Mouse (Mus musculus): ENCODE measurements around the gene Lactb. TPM values are rescaled to one million over a fixed set of nuclear protein-coding genes. Genes with fewer than 3 reads are reported as not detected.

Gene Lactb
- polyA plus RNA-seq, 1 experiment from 2014 or later: 11.2 TPM

DNA sequence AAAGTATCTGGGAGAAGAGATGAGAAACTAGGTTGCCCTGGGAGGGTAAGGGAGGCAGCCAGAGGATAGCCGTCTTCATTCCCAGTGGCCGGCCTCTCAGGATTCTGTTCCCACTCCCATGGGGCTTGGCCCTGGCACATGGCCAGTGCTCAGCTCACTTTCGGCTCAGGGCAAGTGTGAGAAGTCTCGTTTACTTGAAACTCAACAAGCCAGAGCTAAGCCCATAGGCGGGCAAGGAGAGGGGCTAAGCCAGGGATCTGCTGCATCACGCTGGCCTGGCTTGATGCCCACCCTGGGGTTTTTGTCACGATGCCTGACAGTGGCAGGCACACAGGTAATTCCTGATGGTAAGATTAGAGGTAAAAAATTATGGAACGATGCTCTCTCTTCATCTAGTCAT, 37.8 kb downstream of the Lactb start:
- no peak overlapping the region for H3K4me2 ChIP-seq
- no peaks in the 10 kb centered on the region for H3K36me3 ChIP-seq (replicated peaks)
- no peaks in the 10 kb centered on the region for H3K27me3 ChIP-seq (replicated peaks)
- H3K9ac ChIP-seq: no peak overlapping the region
- H3K9me3 ChIP-seq: no peaks in the 10 kb centered on the region
- H3K4me3 ChIP-seq: no peak overlapping the region
- H3K4me1 ChIP-seq: peaks cover 12% of the 10 kb centered on the region; the same call in 1 of the 2 replicates
- WGBS: 71% methylated on average over 8 of the region's 8 CpGs
- ATAC-seq (replicated peaks): no peak
- H3K27ac ChIP-seq: no peak overlapping the region

DNA sequence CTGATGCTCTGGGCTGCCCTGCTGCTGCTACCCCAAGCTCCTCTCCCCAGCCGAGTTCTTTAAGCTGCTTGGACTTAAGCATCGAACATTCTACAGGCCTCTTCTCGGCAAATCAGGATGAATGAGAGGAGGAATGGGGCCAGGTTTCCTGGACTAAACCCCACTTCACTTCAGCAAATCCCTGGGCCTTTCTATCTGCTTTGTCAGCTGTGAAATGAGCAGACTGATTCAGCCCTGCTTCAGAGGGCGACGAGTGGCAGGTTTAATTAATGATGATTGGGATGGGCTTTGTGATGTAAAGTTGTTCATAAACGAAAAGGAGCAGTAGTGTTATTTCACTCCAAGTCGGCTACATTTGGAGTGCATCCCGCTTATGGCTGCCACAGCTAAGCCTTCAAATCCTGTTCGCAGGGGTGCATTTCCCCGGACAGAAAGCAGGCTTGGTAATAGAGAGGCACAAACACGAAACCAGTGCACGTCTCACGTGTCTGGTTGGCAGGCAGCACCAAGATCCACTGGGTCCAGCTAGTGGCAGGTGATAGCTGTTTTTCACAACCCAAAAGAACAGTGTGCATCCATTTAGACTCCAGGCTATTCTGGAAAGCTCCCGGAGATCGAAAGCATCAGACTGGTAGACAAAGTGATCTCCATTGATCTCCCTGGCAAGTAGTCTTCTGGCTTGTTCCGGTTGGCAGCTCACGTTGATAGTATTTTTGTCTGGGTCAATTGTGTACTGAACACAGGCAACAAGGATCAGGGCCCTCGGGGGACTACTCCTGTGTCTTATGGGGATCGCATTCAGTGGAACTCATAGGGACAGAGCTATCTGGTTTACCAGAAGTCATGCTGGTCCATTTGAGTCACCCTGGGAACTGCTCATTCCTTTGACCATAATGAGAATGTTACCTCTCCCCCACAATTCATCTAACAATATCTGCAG, 41.1 kb downstream of the Lactb start:
- no peaks in the 10 kb centered on the region for H3K36me3 ChIP-seq (replicated peaks)
- H3K9me3 ChIP-seq: no peaks in the 10 kb centered on the region
- ATAC-seq (replicated peaks): peak; percentile 79
- H3K4me1 ChIP-seq: peaks cover 12% of the 10 kb centered on the region; the same call in 1 of the 2 replicates
- H3K4me3 ChIP-seq: no peak overlapping the region
- peak overlapping the region; percentile 71 for H3K27ac ChIP-seq
- no peak overlapping the region for H3K9ac ChIP-seq
- 18% methylated on average over 19 of the region's 19 CpGs for WGBS
- no peaks in the 10 kb centered on the region for H3K27me3 ChIP-seq (replicated peaks)
- peak overlapping the region; percentile 8; the same call in 1 of the 2 replicates for H3K4me2 ChIP-seq

DNA sequence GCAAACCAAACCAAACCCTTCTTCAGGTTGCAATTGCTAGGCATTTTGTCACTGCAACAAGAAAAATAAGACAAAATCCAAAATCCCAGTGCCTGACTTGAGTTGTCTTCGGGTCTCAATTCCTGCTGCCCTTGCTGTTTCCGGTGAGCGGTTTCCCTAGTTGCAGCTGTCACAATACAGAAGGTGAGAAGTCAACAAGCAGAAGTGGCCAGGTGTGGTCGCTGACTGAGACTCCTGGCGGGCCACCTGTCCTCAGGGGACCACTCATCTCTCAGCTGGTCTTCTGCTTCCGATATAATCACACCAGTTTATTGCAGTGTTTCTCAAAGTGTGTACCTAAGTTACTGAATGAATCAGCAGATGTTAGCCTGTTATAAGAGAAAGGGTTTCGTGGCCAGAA, 44.9 kb downstream of the Lactb start:
- no peak overlapping the region for H3K4me2 ChIP-seq
- no peaks in the 10 kb centered on the region for H3K27me3 ChIP-seq (replicated peaks)
- H3K9ac ChIP-seq: no peak overlapping the region
- 76% methylated on average over 7 of the region's 7 CpGs for WGBS
- H3K27ac ChIP-seq: no peak overlapping the region
- no peaks in the 10 kb centered on the region for H3K9me3 ChIP-seq
- no peaks in the 10 kb centered on the region for H3K36me3 ChIP-seq (replicated peaks)
- ATAC-seq (replicated peaks): no peak
- H3K4me1 ChIP-seq: peaks cover 17% of the 10 kb centered on the region
- H3K4me3 ChIP-seq: no peak overlapping the region

- ATAC-seq (replicated peaks): no peak
- WGBS: 55% methylated on average over 8 of the region's 8 CpGs
Measured at GRCm38 (mm10) chr9:66927696-66928402, 47.4 kb downstream of the Lactb start.

GRCm38 (mm10) chr9:66925853-66926252, 49.4 kb downstream of the Lactb start:
- H3K36me3 ChIP-seq (replicated peaks): no peaks in the 10 kb centered on the region
- H3K9me3 ChIP-seq: no peaks in the 10 kb centered on the region
- no peak overlapping the region for H3K4me2 ChIP-seq
- peaks cover 5% of the 10 kb centered on the region for H3K4me1 ChIP-seq
- no peaks in the 10 kb centered on the region for H3K27me3 ChIP-seq (replicated peaks)
- no peak overlapping the region for H3K9ac ChIP-seq
- ATAC-seq (replicated peaks): no peak
- H3K27ac ChIP-seq: no peak overlapping the region
- H3K4me3 ChIP-seq: no peak overlapping the region
- 87% methylated on average over 3 of the region's 3 CpGs for whole genome bisulfite sequencing

More at GRCm38 (mm10) chr9:66927696-66928402, 47.4 kb downstream of the Lactb start:
- H3K4me3 ChIP-seq: no peak overlapping the region
- no peaks in the 10 kb centered on the region for H3K27me3 ChIP-seq (replicated peaks)
- H3K27ac ChIP-seq: no peak overlapping the region
- peaks cover 5% of the 10 kb centered on the region; the same call in 1 of the 2 replicates for H3K4me1 ChIP-seq
- no peaks in the 10 kb centered on the region for H3K9me3 ChIP-seq
- no peaks in the 10 kb centered on the region for H3K36me3 ChIP-seq (replicated peaks)
- no peak overlapping the region for H3K4me2 ChIP-seq
- no peak overlapping the region for H3K9ac ChIP-seq

GRCm38 (mm10) chr9:66922076-66922475, 53.2 kb downstream of the Lactb start:
- Histone ChIP-seq H3K4me3 (no peak overlapping the region), H3K9ac (no peak overlapping the region), H3K4me1 (peaks cover 21% of the 10 kb centered on the region), H3K27me3 (replicated peaks) (no peaks in the 10 kb centered on the region), H3K36me3 (replicated peaks) (no peaks in the 10 kb centered on the region), H3K27ac (no peak overlapping the region), H3K9me3 (no peaks in the 10 kb centered on the region), H3K4me2 (no peak overlapping the region)
- 93% methylated on average over 1 of the region's 1 CpGs for WGBS
- no peak for ATAC-seq (replicated peaks)

DNA sequence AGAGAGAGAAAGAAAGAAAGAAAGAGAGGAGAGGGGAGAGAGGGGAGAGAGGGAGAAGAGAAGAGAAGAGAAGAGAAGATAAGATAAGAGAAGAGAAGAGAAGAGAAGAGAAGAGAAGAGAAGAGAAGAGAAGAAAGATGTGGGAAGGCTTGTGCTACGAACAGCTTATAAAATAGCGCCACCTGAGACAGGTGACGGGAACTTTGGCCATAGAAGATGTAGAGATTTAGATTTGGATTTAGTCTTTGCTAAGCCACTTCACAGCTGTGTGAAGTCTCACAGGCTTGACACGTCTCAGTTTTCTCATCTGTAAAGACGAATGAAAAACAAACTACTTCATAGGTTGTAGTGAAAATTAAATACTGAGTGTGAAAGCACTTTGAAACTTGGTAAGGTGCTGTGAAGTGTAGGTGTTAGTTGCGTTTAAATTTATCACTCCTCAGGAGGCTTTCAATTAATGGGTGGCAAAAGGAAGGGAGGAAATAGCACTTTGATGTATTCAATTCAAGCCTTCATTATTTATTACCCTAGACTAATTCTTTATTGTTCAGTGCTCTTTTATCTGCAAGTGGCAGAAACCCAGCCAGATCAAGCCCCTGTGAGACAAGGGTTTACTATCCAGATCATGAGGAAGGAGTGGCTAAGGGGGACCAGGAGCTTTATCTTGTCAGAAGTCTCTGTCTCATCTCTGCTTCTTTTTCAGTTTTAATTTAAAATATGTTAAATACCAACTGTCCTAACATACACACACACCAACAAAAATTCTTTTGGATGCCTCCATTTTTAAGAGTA, 54.6 kb downstream of the Lactb start:
- Histone ChIP-seq H3K4me2 (peak overlapping the region; percentile 85), H3K9ac (no peak overlapping the region), H3K4me1 (peaks cover 30% of the 10 kb centered on the region), H3K27me3 (replicated peaks) (no peaks in the 10 kb centered on the region), H3K36me3 (replicated peaks) (no peaks in the 10 kb centered on the region), H3K4me3 (peak overlapping the region; percentile 90; the same call in 1 of the 2 replicates), H3K9me3 (no peaks in the 10 kb centered on the region), H3K27ac (no peak overlapping the region)
- 17% methylated on average over 6 of the region's 6 CpGs for WGBS
- no peak for ATAC-seq (replicated peaks)

- Histone ChIP-seq H3K9me3 (no peaks in the 10 kb centered on the region), H3K9ac (peak overlapping the region; percentile 46), H3K4me3 (peak overlapping the region; percentile 90), H3K36me3 (replicated peaks) (no peaks in the 10 kb centered on the region), H3K27ac (peak overlapping the region; percentile 75), H3K27me3 (replicated peaks) (no peaks in the 10 kb centered on the region), H3K4me1 (peaks cover 30% of the 10 kb centered on the region), H3K4me2 (peak overlapping the region; percentile 85)
- peak; percentile 58 for ATAC-seq (replicated peaks)
- WGBS: under 1% methylated on average over 14 of the region's 14 CpGs
Measured at GRCm38 (mm10) chr9:66919981-66920380, 55.3 kb downstream of the Lactb start.

DNA sequence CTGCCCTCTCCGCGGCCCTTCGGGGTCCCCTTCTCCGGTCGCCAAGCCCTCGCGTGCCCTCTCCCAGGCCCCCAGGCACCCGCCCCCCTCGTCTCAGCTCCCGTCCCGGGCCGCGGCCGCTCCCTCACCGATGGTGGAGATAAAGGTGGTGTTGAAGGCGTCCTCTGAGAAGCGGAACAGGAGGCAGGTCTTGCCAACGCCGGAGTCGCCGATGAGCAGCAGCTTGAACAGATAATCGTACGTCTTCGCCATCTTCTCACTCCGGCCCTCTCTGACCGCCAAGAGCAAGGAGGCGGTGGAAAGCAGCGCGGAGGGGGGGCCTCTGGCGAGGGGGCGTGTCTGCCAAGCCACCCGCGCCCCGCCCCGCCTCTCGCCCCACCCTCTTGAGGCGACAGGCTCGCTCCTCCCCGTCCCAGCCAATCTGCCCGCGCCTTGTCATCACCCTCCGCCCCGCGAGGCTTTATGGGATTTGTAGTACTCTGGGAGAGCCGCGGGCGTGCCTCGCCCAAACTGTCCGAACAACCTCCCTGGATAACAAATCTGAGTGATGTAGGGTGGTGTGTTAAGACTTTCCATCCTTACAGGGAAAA, 55.8 kb downstream of the Lactb start, which contains the start of gene Rab8b:
Gene Rab8b, minus strand, starts transcription at position 306 of the 590 bp plus-strand sequence.
- peak; percentile 99 for ATAC-seq (replicated peaks)
- H3K27me3 ChIP-seq (replicated peaks): no peaks in the 10 kb centered on the region
- H3K4me1 ChIP-seq: peaks cover 30% of the 10 kb centered on the region
- 0% methylated on average over 49 of the region's 49 CpGs for WGBS
- peak within 1 kb of the TSS; percentile 92 for H3K9ac ChIP-seq
- H3K4me3 ChIP-seq: peak within 1 kb of the TSS; percentile 90
- no peaks in the 10 kb centered on the region for H3K9me3 ChIP-seq
- H3K27ac ChIP-seq: peak within 1 kb of the TSS; percentile 96
- peak within 1 kb of the TSS; percentile 85 for H3K4me2 ChIP-seq
- no peaks in the 10 kb centered on the region for H3K36me3 ChIP-seq (replicated peaks)

DNA sequence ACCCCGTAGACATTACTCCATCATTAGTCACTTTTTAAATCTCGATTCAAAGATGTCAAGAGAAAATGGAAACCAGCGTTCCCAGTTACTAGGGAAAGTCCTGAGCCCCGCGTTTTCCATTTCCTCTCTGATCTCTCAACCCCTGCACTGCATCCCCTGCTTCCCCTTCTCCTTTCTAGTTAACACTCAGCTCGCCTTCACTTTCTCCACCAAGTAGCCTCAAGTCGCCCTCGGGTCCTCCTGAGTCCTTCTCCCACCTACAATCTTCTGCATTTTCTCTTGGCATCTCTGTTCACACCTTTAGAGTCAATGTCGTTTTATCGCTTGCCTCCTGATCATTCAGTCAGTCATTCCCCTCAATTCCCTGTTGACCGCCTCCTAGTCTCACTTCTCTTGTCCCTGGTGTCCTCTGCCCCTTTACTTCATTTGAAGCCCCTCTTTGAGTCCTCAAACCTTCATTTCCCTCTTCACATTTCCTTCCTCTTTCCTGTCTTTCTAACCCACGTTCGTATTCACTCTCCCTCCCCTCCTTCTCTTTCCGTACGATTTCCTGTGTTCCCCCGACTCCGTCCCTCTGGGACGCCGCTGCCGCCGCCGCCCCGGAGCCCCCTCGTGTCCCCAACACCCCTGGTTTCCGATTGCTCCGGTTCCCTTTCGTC, 56.5 kb downstream of the Lactb start:
- 2% methylated on average over 27 of the region's 27 CpGs for WGBS
- no peaks in the 10 kb centered on the region for H3K9me3 ChIP-seq

DNA sequence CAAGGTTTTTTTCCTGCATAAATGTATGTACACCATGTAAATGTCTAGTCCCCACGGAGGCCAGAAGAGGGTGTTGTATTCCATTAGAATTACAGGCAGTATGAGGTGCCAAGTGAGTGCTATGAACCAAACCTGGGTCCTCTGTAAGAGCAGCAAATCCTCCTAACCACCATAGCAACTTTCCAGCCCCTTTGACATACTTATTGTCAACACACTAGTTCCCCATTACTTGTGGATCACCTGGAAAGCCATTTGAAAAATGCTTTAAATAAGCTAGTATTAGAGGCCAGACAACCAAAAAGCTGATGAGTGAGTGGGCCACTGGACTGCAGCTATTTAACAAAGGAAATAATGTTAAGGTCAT, 57.4 kb downstream of the Lactb start:
- ATAC-seq (replicated peaks): no peak
- Histone ChIP-seq H3K4me2 (peak overlapping the region; percentile 85), H3K4me1 (peaks cover 30% of the 10 kb centered on the region), H3K36me3 (replicated peaks) (no peaks in the 10 kb centered on the region), H3K9me3 (no peaks in the 10 kb centered on the region), H3K27me3 (replicated peaks) (no peaks in the 10 kb centered on the region), H3K27ac (no peak overlapping the region), H3K9ac (no peak overlapping the region), H3K4me3 (peak overlapping the region; percentile 90)
- 68% methylated on average over 1 of the region's 1 CpGs for WGBS

More for the DNA sequence above, 56.5 kb downstream of the Lactb start:
- Histone ChIP-seq H3K4me2 (peak overlapping the region; percentile 85), H3K36me3 (replicated peaks) (no peaks in the 10 kb centered on the region), H3K27ac (peak overlapping the region; percentile 96), H3K4me1 (peaks cover 30% of the 10 kb centered on the region), H3K27me3 (replicated peaks) (no peaks in the 10 kb centered on the region), H3K4me3 (peak overlapping the region; percentile 90), H3K9ac (peak overlapping the region; percentile 92)
- 0 out of 2 replicates have a peak, but pooled peaks have one; percentile 2 for ATAC-seq (replicated peaks)

All from midbrain, embryonic 15.5 days (tissue).